Mouse (Mus musculus): Measurements from ENCODE around the gene Ctnna3.
A peak's percentile ranks its signal among the peaks of the same experiment; 100 is the strongest.
"Not testable (repeated sequence)": the region's sequence is repeated elsewhere in the genome, so short reads cannot be mapped to it uniquely, and the experiment has no call there.

The Ctnna3 gene

GRCm38 (mm10) chr10:64224424-64224823 is 794.5 kb downstream of the Ctnna3 start:
- no peak for DNase-seq

GRCm38 (mm10) chr10:64225826-64226225 is 795.9 kb downstream of the Ctnna3 start:
- DNase-seq = not testable (repeated sequence)

DNA sequence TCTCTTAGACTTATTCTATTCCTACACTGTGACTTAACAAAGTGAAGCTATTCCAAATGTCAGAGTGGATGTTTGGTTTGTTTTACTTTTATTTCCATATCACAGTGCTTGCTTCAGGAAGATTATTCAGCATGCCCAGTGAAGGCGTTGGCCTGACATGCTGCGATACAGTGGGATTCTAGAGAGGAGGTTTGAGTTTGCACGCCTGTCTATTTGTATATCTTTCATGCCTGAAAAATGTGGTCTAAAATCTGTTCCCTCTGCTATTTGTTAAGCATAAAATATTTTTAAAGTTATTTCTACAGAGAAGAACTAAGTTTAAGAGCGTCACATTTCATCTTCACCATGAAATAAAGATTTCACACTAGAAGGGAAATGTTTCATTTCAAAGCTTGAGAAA is 813.5 kb downstream of the Ctnna3 start:
- DNase-seq = no peak

- no peak for DNase-seq
Observed at GRCm38 (mm10) chr10:64268156-64268555, 838.3 kb downstream of the Ctnna3 start.

- DNase-seq = no peak
Observed at GRCm38 (mm10) chr10:64275143-64275542, 845.2 kb downstream of the Ctnna3 start.

DNA sequence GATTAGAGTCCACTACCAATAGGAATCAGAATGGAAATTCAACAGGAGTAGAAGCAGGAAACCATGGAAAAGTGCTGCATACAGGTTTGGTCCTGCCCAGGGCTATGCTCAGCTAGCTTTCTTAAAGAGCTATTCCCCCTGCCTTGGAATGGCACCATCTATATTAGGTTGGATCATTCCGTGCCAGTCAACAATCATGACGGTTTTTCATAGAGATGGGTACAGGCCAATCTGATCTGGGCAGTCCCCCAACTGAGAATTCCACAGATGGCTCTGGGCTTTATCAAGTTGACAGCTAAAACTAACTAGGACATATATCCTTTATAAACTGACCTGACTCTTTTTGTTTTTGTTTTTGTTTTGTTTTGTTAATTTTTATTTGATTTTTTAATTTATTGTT is 848.9 kb downstream of the Ctnna3 start:
- DNase-seq = peak; percentile 52 to 55

- no peak for DNase-seq
Observed at GRCm38 (mm10) chr10:64305802-64306201, 875.9 kb downstream of the Ctnna3 start.

- DNase-seq = no peak
Observed at GRCm38 (mm10) chr10:64311622-64312292, 881.9 kb downstream of the Ctnna3 start.

DNA sequence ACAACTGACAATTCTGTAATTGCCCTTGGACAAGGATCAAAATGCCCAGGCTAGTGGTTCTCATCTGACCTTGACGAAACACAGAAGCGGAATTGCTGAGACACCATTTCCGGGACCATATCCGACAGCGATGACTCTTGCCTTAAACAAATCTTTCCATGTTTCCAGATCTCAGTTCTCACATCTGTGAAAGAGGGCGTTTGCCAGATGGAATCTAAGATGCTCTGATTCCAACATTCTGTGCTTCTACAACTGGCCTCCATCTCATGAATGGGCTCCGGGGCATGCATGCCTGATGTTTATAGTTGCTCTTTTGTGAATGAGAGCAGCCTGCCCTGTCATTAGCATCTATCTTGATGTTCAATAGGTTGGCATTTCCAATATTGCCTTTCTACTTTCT is 890.4 kb downstream of the Ctnna3 start:
- no peak for DNase-seq

DNA sequence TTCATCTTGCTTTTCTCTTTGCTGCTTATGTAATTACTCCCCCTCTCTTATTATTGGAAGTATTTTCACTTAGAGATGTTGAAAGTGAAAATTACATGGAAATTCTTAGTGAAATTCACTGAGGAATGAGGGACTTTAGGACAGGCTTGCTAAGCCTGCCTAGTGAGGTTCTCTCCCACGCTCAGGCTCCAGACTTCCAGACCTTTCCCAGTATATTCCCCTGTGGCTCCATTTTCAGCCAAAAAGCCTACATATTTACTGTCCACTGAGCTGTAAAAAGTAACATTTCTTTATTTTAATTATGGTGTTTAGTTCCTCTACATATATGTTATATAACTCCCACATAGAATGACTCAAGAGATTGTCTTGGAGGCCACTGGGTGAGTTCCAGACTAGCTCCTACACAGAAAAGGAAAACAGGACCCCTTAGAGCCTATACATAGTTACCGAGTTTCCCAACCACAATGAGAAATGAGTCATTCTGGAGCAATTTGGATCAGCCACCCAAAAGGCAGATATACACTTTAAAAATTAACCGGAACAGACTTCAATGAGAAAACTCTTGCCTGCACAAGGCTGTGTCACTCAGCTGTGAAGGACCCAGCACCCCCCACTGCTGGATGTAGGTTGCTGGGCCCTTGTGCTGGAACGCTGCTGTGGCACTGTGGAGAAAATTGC is 912.9 kb downstream of the Ctnna3 start:
- DNase-seq = no peak

GRCm38 (mm10) chr10:64373288-64373687 is 943.4 kb downstream of the Ctnna3 start:
- no peak for DNase-seq

DNA sequence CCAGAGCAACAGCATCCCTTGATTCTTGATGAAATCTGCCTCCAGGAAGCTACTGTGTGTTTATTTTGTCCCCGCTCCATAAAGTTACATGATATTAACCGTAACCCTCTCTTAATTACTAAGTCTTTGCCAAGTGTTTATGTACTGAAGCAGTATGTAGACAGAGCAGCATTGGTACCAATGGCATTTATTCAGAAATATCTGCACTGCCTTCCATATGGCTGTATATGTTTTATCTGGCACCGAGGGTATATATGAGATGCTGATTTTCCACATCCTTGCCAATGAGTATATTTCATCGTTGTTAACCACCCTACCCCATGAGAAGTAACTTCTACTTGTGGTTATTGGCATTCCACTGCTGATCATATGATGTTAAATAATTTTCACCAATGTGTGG is 947.9 kb downstream of the Ctnna3 start:
- no peak for DNase-seq

- DNase-seq = no peak
Observed at GRCm38 (mm10) chr10:64396579-64396978, 966.7 kb downstream of the Ctnna3 start.

GRCm38 (mm10) chr10:64418396-64418795 is 988.5 kb downstream of the Ctnna3 start:
- DNase-seq = not testable (repeated sequence)

DNA sequence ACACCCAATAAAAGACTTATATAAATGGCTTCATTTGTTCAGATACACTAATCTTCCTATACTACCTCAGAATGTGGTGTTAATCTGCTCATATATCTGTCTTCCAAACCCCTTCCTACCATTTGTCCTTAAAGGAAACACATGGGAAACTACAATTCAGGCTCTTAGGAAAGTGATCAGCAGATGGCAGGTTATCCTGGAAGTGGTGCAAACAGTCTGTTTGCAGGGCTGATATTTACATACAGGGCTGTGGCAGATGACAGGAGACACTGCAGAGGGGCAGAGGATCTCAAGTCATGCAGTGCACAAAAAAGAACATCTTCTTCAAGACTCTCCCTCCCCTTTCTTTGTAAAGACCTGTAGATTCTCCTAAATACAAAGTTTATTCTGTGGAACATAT is 1008.8 kb downstream of the Ctnna3 start:
- no peak for DNase-seq

GRCm38 (mm10) chr10:64448624-64449023 is 1018.7 kb downstream of the Ctnna3 start:
- DNase-seq = no peak

- no peak for DNase-seq
Observed at GRCm38 (mm10) chr10:64483281-64483680, 1053.4 kb downstream of the Ctnna3 start.

DNA sequence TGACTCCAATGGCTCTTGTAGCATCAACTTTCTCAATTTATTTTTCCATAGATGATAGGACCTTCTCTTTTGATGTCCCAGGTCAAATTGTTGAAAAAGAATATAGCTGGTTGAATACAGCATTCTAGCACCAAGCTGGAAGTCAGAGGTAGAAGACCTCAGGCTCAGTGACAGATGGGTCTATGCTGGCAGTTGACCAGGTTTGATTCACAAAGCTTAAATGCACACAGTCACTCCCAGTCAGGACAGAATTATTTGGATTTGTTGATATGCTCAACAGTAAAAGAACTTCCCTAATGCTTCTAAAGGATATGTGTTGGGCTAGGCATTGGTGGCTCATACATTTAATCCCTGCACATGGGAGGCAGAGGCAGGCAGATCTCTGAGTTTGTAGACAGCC is 1059.6 kb downstream of the Ctnna3 start:
- peak; percentile 27 to 50 for DNase-seq

- peak in 1 of 2 experiments; percentile 39 for DNase-seq
Observed at GRCm38 (mm10) chr10:64543647-64544046, 1113.7 kb downstream of the Ctnna3 start.

DNA sequence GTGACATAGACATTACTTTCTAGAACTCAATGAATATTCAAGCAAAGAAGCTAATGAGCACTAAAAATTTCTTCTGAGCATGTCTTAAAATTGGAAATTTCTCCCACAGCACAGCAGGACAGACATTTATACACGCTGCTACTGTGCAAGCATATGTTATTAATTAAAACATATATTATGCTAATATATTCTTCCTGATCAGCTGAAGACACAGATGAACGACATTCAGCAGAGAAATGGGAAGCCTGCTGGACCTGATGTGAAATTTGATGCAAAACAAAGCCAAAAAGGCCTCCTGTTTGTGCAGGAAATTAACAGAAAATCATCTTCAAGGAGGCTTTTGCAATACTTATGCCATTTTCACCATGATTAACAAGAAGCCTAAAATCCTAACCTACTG is 1114.5 kb downstream of the Ctnna3 start:
- DNase-seq = peak in 1 of 2 experiments; percentile 1

DNA sequence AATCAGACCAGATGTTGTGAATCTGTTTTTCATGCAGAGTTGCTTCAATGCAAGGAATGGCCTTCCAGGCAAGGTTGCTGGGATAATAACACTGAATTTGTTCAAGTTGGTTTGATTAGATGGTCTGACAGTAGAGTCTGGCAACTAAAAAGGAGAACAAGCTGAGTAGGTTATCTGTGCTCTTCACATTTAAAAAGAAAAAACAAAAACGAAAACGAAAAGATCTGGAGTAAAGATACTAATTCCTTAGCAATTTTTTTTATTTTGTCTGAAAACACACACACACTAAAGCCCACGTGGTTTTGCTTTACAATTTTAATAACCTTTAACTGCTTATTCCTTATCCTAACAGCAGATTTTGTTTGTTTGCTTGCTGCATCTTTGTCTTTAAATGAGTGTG is 1141.4 kb downstream of the Ctnna3 start:
- DNase-seq = no peak

DNA sequence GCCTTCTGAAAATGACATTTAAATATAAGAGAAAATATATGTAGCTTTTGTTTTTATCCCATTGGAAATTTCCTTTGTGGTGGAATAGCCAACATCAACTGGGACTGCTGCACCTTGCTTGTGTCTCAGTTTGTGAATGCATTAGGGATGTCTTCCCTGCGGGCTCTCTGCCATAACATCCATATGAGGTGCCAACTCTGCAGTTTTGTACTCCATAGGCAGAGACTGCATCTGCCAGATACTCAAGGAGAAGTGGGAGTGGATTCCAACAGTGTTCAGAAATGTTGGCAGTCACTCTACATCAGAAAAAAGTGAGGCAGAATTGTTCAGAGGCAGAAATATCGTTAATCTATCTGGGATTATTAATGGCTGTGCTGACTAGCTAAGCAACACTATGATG is 1158.2 kb downstream of the Ctnna3 start:
- peak; percentile 60 to 71 for DNase-seq

GRCm38 (mm10) chr10:64636760-64637159 is 1206.9 kb downstream of the Ctnna3 start:
- no peak for DNase-seq

DNA sequence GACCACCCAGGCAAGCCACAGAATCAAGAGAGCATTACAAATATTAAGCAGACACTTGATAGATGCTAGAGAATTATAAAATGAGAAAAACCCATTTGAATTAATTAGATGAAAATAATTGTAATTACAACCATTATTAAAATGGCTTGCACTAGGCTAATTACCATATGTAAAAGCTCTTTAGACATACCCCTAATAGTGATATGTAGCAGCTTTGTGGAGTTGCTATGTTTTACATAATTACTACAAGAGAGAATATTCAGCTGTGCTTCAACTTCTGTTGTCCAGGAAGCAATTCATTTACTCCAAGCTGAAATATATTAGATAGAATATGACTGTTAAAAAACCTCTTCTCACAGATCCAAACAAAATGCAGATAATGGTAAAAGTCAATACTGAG is 1209.2 kb downstream of the Ctnna3 start:
- no peak for DNase-seq

- DNase-seq = no peak
Observed at GRCm38 (mm10) chr10:64641093-64641492, 1211.2 kb downstream of the Ctnna3 start.
